Mouse (Mus musculus): ENCODE results near the gene Olr1. TPM values are rescaled to one million over a fixed set of nuclear protein-coding genes. Genes with fewer than 3 reads are reported as not detected.

Olr1 gene
- polyA plus RNA-seq (2014; fragmentation: Nextera tagmentation; extraction: Ambion mirVana) = not detected in 2 replicates

DNA sequence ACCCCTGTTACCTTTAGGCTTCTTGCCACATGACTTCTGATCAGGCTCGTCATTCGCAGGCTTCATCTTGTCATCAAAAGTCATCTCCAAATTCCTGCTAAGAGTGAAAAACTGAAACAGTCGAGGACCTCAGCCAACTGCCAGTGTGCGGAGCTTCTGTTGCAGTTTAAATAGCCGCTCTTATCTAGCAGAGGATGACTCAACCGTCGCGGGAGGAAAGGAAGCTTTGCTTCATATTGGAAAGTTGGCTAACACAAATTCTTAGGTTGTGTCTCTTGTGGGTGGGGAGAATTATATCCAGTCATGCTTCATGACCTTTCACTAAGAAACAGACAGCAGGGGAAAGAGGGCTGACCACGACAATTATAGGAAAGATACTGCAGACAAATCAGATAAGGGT lies at the start of gene Olr1:
TSS of gene Olr1 (minus strand) at position 142 of the 400 bp plus-strand sequence.
- no peak for DNase-seq (ENCODE audit: low spot score)
- no peak within 1 kb of the TSS for H3K4me3 ChIP-seq (ENCODE audit: low read depth, low read length)
- H3K27me3 ChIP-seq (replicated peaks; ENCODE audit: control insufficient read depth, insufficient read depth, low read length) = no peaks in the 10 kb centered on the region
- no peak within 1 kb of the TSS for H3K27ac ChIP-seq (ENCODE audit: low read depth, low read length)
- no peak within 1 kb of the TSS for H3K4me2 ChIP-seq (ENCODE audit: low read length)
- no peak within 1 kb of the TSS for H3K9ac ChIP-seq (ENCODE audit: low read length)
- no peaks in the 10 kb centered on the region for H3K4me1 ChIP-seq (ENCODE audit: control insufficient read depth, insufficient read depth, low read length)
- WGBS = 92% methylated on average over 9 of the region's 9 CpGs
- no peaks in the 10 kb centered on the region for H3K36me3 ChIP-seq (ENCODE audit: control insufficient read depth, insufficient read depth, low read length)
- no peak for ATAC-seq
- 0 out of 2 replicates have a peak, but pooled peaks cover 2% of the 10 kb centered on the region for H3K9me3 ChIP-seq (replicated peaks; ENCODE audit: control insufficient read depth, low read length)

DNA sequence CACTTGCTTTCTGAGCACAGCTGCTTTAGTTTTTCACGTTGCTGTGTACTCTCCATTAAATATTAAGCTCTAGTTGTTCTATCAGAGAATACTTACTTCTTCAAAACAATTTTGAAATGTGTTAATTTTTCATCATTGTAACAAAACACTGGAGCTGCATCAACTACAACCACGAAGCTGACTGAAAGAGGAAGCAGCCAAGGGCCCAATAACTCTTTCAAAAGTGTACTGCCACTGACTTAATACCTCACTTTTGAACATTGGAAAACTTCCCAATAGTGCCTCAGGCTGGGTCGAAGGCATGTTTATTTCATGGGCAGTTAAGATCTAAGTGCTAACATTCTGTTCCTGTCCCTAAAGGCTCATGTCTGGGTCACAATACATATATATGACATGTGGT lies 41.0 kb upstream of the Olr1 start:
- ATAC-seq = no peak
- Histone ChIP-seq H3K4me3 (ENCODE audit: low read depth, low read length) (no peak overlapping the region), H3K9ac (ENCODE audit: low read length) (no peak overlapping the region), H3K27me3 (replicated peaks; ENCODE audit: control insufficient read depth, insufficient read depth, low read length) (no peaks in the 10 kb centered on the region), H3K9me3 (replicated peaks; ENCODE audit: control insufficient read depth, low read length) (no peaks in the 10 kb centered on the region), H3K4me2 (ENCODE audit: low read length) (no peak overlapping the region), H3K4me1 (ENCODE audit: control insufficient read depth, insufficient read depth, low read length) (no peaks in the 10 kb centered on the region), H3K27ac (ENCODE audit: low read depth, low read length) (no peak overlapping the region), H3K36me3 (ENCODE audit: control insufficient read depth, insufficient read depth, low read length) (no peaks in the 10 kb centered on the region)
- no peak for DNase-seq (ENCODE audit: low spot score)
- 72% methylated on average over 3 of the region's 3 CpGs for WGBS

DNA sequence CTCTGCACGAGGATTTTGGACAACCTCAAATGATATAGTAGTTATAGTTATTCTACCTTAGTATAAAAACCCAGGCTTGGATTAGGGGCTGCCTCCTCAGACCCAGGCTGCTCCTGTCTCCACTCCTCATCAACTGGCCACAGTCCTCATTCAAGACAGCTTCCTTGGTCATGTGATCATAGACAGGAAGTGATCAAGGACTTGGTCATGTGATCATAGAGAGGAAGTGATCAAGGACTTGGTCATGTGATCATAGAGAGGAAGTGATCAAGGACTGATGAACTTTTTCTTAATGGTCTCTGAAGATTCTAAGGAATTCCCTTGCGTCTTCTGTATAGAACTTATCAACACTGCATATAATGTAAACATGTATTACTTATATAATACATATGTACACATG lies 40.3 kb upstream of the Olr1 start:
- Histone ChIP-seq H3K36me3 (ENCODE audit: control insufficient read depth, insufficient read depth, low read length) (peaks cover 6% of the 10 kb centered on the region), H3K27ac (ENCODE audit: low read depth, low read length) (no peak overlapping the region), H3K9ac (ENCODE audit: low read length) (no peak overlapping the region), H3K9me3 (replicated peaks; ENCODE audit: control insufficient read depth, low read length) (no peaks in the 10 kb centered on the region), H3K27me3 (replicated peaks; ENCODE audit: control insufficient read depth, insufficient read depth, low read length) (no peaks in the 10 kb centered on the region), H3K4me1 (ENCODE audit: control insufficient read depth, insufficient read depth, low read length) (no peaks in the 10 kb centered on the region), H3K4me2 (ENCODE audit: low read length) (no peak overlapping the region), H3K4me3 (ENCODE audit: low read depth, low read length) (no peak overlapping the region)
- ATAC-seq (no peak), DNase-seq (ENCODE audit: low spot score) (no peak)
- 85% methylated on average over 2 of the region's 2 CpGs for WGBS

DNA sequence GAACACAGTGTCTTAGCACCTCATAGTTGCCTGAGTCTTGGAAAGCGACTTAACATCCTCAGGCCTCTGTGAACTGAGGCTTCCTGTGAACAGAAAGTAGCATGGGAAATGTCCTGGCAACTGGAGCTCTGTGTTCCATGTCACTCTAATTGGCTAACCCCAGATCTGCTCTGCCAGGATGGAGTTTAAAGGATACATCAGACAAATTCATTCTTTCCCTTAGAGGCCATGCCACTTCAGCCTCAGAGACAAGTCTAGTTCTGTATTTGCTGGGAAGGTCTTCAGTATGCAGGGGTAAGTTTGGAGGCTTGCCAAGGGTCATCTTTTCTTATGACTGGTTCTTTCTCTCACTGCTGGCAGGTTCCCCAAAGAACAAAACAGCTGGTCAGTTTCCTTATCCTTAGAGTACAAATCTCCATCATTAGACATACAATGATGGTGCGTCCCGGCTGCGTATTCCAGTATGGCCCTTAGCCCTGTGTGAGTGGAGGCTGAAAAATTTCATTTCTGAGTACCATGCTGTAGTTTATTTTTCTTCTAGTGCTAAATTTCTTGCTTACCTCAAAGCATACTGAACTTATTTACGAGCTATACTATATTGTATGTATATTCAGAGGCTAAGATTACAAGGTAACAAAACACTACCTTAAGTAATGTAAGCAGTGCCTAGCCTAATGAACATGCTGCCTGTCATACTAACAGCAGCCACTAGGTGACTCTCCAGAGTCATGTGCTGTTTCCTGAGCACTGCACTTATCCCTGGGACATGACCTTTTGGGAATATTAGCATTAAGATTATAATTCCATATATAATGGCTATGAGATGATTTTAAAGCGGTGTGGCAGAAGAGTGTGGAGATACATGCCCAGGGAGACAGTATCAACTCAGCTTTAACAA lies 37.0 kb upstream of the Olr1 start:
- H3K27ac ChIP-seq (ENCODE audit: low read depth, low read length) = no peak overlapping the region
- peaks cover 38% of the 10 kb centered on the region for H3K36me3 ChIP-seq (ENCODE audit: control insufficient read depth, insufficient read depth, low read length)
- no peaks in the 10 kb centered on the region for H3K9me3 ChIP-seq (replicated peaks; ENCODE audit: control insufficient read depth, low read length)
- no peak overlapping the region for H3K4me2 ChIP-seq (ENCODE audit: low read length)
- no peaks in the 10 kb centered on the region for H3K4me1 ChIP-seq (ENCODE audit: control insufficient read depth, insufficient read depth, low read length)
- peak; percentile 83 for ATAC-seq
- H3K27me3 ChIP-seq (replicated peaks; ENCODE audit: control insufficient read depth, insufficient read depth, low read length) = no peaks in the 10 kb centered on the region
- H3K4me3 ChIP-seq (ENCODE audit: low read depth, low read length) = no peak overlapping the region
- DNase-seq (ENCODE audit: low spot score) = peak; percentile 80
- no peak overlapping the region for H3K9ac ChIP-seq (ENCODE audit: low read length)
- 53% methylated on average over 6 of the region's 6 CpGs for WGBS

DNA sequence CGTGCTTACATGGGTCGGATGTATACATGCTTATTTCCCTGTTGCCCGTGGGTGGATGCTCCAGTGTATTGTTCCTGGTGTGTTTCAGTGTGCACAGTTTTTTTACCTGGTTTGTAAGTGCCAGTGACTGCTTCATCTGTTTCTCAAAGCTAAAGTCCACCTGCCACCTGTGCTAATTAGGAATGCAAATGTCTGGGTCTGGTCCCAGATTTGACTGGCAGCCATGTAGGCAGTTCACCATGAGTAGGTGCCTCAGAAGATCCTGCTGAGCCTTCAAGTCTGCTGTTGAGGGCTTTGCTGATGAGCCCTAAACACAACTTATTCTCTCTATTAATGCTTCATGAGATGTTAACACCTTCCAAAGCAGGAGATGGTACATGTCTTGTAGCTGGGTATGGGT lies 35.6 kb upstream of the Olr1 start:
- H3K27ac ChIP-seq (ENCODE audit: low read depth, low read length) = no peak overlapping the region
- DNase-seq (ENCODE audit: low spot score) (no peak), ATAC-seq (no peak)
- no peaks in the 10 kb centered on the region for H3K27me3 ChIP-seq (replicated peaks; ENCODE audit: control insufficient read depth, insufficient read depth, low read length)
- no peaks in the 10 kb centered on the region for H3K9me3 ChIP-seq (replicated peaks; ENCODE audit: control insufficient read depth, low read length)
- no peak overlapping the region for H3K4me2 ChIP-seq (ENCODE audit: low read length)
- H3K4me3 ChIP-seq (ENCODE audit: low read depth, low read length) = no peak overlapping the region
- peaks cover 52% of the 10 kb centered on the region for H3K36me3 ChIP-seq (ENCODE audit: control insufficient read depth, insufficient read depth, low read length)
- H3K4me1 ChIP-seq (ENCODE audit: control insufficient read depth, insufficient read depth, low read length) = no peaks in the 10 kb centered on the region
- WGBS = 93% methylated on average over 3 of the region's 3 CpGs
- no peak overlapping the region for H3K9ac ChIP-seq (ENCODE audit: low read length)

DNA sequence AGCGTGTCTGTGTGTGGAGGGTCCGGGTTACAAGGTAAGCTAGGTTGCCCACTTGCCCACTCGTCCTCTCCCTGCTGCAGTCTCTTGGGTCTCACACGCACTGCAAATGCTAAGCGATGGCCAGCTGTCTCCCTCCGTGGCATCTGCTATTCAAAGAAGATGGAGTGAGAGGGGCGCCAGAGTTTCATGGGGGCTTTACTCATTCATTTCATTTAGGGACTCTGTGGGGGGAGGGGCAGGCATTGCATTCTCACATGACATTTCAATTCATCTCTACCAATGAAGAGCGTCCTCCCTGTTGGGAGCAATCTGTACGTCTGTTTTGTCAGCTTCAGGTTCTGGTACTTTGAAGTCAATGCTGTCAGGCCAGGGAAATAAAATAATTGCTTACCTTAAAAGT lies 35.0 kb upstream of the Olr1 start:
- Histone ChIP-seq H3K36me3 (ENCODE audit: control insufficient read depth, insufficient read depth, low read length) (peaks cover 56% of the 10 kb centered on the region), H3K27ac (ENCODE audit: low read depth, low read length) (no peak overlapping the region), H3K4me1 (ENCODE audit: control insufficient read depth, insufficient read depth, low read length) (no peaks in the 10 kb centered on the region; the same call in 1 of the 2 replicates), H3K9me3 (replicated peaks; ENCODE audit: control insufficient read depth, low read length) (no peaks in the 10 kb centered on the region), H3K9ac (ENCODE audit: low read length) (no peak overlapping the region), H3K4me3 (ENCODE audit: low read depth, low read length) (no peak overlapping the region), H3K27me3 (replicated peaks; ENCODE audit: control insufficient read depth, insufficient read depth, low read length) (no peaks in the 10 kb centered on the region), H3K4me2 (ENCODE audit: low read length) (no peak overlapping the region)
- ATAC-seq = no peak
- DNase-seq (ENCODE audit: low spot score) = no peak
- 73% methylated on average over 9 of the region's 9 CpGs for WGBS

DNA sequence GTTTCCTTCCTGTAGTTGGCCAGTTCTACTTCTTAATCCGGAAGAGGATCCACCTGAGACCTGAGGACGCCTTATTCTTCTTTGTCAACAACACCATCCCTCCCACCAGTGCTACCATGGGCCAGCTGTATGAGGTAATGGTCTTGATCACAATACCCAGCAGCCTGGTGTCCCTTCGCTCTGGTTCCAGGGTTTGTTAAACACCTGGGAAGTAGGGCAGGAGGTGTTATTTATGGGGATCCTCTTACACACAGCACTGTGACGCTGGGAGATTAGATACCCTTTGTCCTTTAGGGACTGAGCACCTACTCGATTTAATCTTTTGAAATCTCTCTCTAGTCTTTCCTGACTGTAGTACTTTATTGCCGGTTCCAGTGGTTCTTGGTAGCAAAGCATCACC lies 31.6 kb upstream of the Olr1 start:
- Histone ChIP-seq H3K27ac (ENCODE audit: low read depth, low read length) (no peak overlapping the region), H3K36me3 (ENCODE audit: control insufficient read depth, insufficient read depth, low read length) (peaks cover 56% of the 10 kb centered on the region), H3K4me1 (ENCODE audit: control insufficient read depth, insufficient read depth, low read length) (peaks cover 19% of the 10 kb centered on the region), H3K9me3 (replicated peaks; ENCODE audit: control insufficient read depth, low read length) (no peaks in the 10 kb centered on the region), H3K9ac (ENCODE audit: low read length) (no peak overlapping the region), H3K4me3 (ENCODE audit: low read depth, low read length) (no peak overlapping the region), H3K27me3 (replicated peaks; ENCODE audit: control insufficient read depth, insufficient read depth, low read length) (no peaks in the 10 kb centered on the region), H3K4me2 (ENCODE audit: low read length) (no peak overlapping the region)
- DNase-seq (ENCODE audit: low spot score) = no peak
- ATAC-seq = no peak
- 83% methylated on average over 6 of the region's 6 CpGs for WGBS

DNA sequence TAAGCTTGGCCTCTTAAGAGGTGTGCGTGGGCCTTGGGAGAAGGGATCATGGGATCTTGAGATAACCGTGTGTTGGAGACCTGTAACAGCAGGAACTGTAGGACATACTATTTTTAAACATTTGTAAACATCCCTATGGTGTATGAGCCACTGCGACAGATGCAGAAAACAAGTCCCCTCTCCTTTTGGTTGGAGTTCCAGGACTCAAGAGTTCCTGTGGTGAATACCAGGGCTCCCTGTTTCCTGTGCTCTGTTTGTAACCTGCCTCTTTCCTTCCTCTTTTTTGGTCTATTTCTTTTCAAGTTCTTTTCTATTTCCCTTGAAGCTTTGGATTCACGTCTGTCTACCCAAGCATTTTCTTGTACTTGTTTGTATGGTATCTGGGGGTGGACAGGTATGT lies 28.8 kb upstream of the Olr1 start:
- peaks cover 22% of the 10 kb centered on the region for H3K4me1 ChIP-seq (ENCODE audit: control insufficient read depth, insufficient read depth, low read length)
- no peak for ATAC-seq
- 91% methylated on average over 4 of the region's 4 CpGs for WGBS

DNA sequence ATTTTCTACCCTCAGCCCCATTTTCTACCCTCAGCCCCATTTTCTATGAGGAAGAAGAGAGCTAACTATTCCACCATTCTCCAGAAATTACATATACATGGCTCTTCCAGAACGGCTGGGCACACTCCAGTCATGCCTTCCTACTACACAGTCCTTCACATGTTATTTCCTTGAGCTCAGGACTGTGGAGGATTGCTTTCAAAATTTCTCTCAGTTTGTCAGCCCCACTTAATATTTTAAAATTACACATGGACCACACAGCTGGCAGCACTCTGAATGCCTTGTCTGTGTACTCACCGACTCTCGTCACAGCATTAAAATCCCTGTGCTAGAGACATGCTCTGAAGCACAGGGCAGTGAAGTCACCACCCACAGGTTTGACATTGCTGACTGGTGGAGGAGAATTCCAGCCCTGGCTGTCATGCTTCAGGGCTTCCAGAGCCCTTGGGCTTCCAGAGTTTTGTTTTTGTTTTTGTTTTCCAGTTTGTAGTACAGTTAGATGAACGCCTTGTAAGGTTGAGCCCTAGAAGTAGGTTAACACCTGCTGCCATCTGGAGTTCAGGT lies 27.7 kb upstream of the Olr1 start:
- peak overlapping the region; percentile 89 for H3K9ac ChIP-seq (ENCODE audit: low read length)
- peaks cover 25% of the 10 kb centered on the region for H3K36me3 ChIP-seq (ENCODE audit: control insufficient read depth, insufficient read depth, low read length)
- ATAC-seq (peak; percentile 10; the same call in 1 of the 2 replicates), DNase-seq (ENCODE audit: low spot score) (no peak)
- no peaks in the 10 kb centered on the region for H3K9me3 ChIP-seq (replicated peaks; ENCODE audit: control insufficient read depth, low read length)
- no peaks in the 10 kb centered on the region for H3K27me3 ChIP-seq (replicated peaks; ENCODE audit: control insufficient read depth, insufficient read depth, low read length)
- peak overlapping the region; percentile 76 for H3K4me3 ChIP-seq (ENCODE audit: low read depth, low read length)
- peaks cover 22% of the 10 kb centered on the region for H3K4me1 ChIP-seq (ENCODE audit: control insufficient read depth, insufficient read depth, low read length)
- 66% methylated on average over 4 of the region's 4 CpGs for WGBS
- H3K4me2 ChIP-seq (ENCODE audit: low read length) = peak overlapping the region; percentile 60
- H3K27ac ChIP-seq (ENCODE audit: low read depth, low read length) = no peak overlapping the region; the same call in 1 of the 2 replicates

More for the DNA sequence above, 28.8 kb upstream of the Olr1 start:
- Histone ChIP-seq H3K9ac (ENCODE audit: low read length) (peak overlapping the region; percentile 89; the same call in 1 of the 2 replicates), H3K36me3 (ENCODE audit: control insufficient read depth, insufficient read depth, low read length) (peaks cover 35% of the 10 kb centered on the region), H3K27me3 (replicated peaks; ENCODE audit: control insufficient read depth, insufficient read depth, low read length) (no peaks in the 10 kb centered on the region), H3K4me2 (ENCODE audit: low read length) (peak overlapping the region; percentile 60), H3K4me3 (ENCODE audit: low read depth, low read length) (peak overlapping the region; percentile 76; the same call in 1 of the 2 replicates), H3K9me3 (replicated peaks; ENCODE audit: control insufficient read depth, low read length) (no peaks in the 10 kb centered on the region), H3K27ac (ENCODE audit: low read depth, low read length) (no peak overlapping the region)
- no peak for DNase-seq (ENCODE audit: low spot score)
